Mouse (Mus musculus): ENCODE data around the gene Srsf9. TPM values are rescaled to one million over a fixed set of nuclear protein-coding genes. Genes with fewer than 3 reads are reported as not detected.

Srsf9 gene
- total RNA-seq, 4 experiments from 2014 or later, result 68.1 to 89.3 (median 75.9) TPM

- DNase-seq, result no peak
These were observed 633 bp upstream of the Srsf9 start for GRCm38 (mm10) chr5:115326256-115326831.

GRCm38 (mm10) chr5:115327610-115328548 is 902 bp downstream of the Srsf9 start:
- DNase-seq, result peak; percentile 27

- DNase-seq, result no peak
These were observed 4.0 kb downstream of the Srsf9 start for GRCm38 (mm10) chr5:115330955-115331354.

- no peak for DNase-seq
These were observed 6.6 kb downstream of the Srsf9 start for GRCm38 (mm10) chr5:115333626-115334025.

- DNase-seq, result no peak
These were observed 13.0 kb downstream of the Srsf9 start for GRCm38 (mm10) chr5:115340007-115340406.

- DNase-seq, result peak; percentile 78
These were observed 13.8 kb downstream of the Srsf9 start, which contains the start of the genes Gatc and Triap1 for GRCm38 (mm10) chr5:115340577-115341313. Gene Gatc (minus strand): TSS chr5:115341178. Gene Triap1 (plus strand): TSS chr5:115341225.

- DNase-seq, result no peak
These were observed 14.6 kb downstream of the Srsf9 start for GRCm38 (mm10) chr5:115341314-115342165.

- DNase-seq, result peak; percentile 75
These were observed 20.6 kb downstream of the Srsf9 start for GRCm38 (mm10) chr5:115347564-115347963.

- peak; percentile 96 for DNase-seq
These were observed 21.7 kb downstream of the Srsf9 start, which contains the start of gene Cox6a1 for GRCm38 (mm10) chr5:115348546-115349224. Gene Cox6a1 (minus strand): TSS chr5:115348981.

GRCm38 (mm10) chr5:115349225-115349555 is 22.2 kb downstream of the Srsf9 start:
- no peak for DNase-seq

- no peak for DNase-seq
These were observed 24.4 kb downstream of the Srsf9 start for GRCm38 (mm10) chr5:115351348-115351747.

GRCm38 (mm10) chr5:115355070-115355469 is 28.1 kb downstream of the Srsf9 start:
- no peak for DNase-seq

- DNase-seq, result peak; percentile 68
These were observed 31.9 kb downstream of the Srsf9 start for GRCm38 (mm10) chr5:115358872-115359271.

GRCm38 (mm10) chr5:115359438-115359837 is 32.5 kb downstream of the Srsf9 start:
- no peak for DNase-seq

- DNase-seq, result no peak
These were observed 32.9 kb downstream of the Srsf9 start for GRCm38 (mm10) chr5:115359851-115360372.

GRCm38 (mm10) chr5:115362216-115362615 is 35.2 kb downstream of the Srsf9 start:
- no peak for DNase-seq

- no peak for DNase-seq
These were observed 36.1 kb downstream of the Srsf9 start for GRCm38 (mm10) chr5:115362819-115363714.

GRCm38 (mm10) chr5:115364782-115365181 is 37.8 kb downstream of the Srsf9 start:
- DNase-seq, result no peak

- no peak for DNase-seq
These were observed 44.8 kb downstream of the Srsf9 start for GRCm38 (mm10) chr5:115371736-115372135.
